ENCODE assay signal across 8 mouse cellular contexts in the genomic region with DNA sequence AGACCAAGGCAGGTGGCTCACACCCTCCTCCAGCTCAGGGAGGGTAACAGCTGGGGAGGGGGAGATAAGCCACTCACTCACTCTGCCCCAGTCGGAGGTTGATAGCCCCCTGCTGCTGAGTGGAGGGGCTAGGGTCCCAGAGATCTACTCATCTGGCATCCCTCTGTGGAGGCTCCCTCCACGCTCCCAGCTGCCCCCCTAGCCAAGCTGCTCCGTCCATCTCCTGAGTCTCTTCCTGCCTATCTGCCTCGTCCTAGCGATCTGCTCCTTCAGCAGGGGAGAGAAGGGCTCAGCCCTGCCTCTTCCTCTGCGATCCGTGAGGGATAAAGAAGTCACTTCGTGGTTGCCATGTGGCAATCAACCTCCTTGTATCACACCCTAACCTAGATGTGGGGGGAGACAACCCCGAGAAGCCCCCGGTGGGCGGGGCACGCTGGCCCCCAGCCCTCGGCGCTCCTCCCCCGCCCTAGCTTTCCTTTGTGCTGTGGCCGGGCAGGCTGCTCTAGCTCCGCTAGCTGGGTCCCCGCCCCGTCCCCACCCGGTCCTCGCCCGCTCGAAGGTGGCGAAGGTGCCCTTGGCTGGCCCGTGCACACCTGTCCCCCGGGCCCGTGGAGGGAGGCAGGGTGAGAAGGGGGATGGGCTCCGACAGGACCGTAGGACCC. TPM values are rescaled to one million over a fixed set of nuclear protein-coding genes. Genes with fewer than 3 reads are reported as not detected.
DNase-seq lines count a peak whose midpoint lies in the region; ATAC-seq and TF ChIP-seq lines count a peak whose summit lies in the region.

No protein-coding gene starts in this region.

- H3K4me1 ChIP-seq in CH12.LX (ENCODE audit: control insufficient read depth in 1 of 2, insufficient read depth in 2 of 2): peaks cover 5 to 10% of the 10 kb centered on the region in 2 experiments; a peak in 3 of 4 replicates
- peaks cover 35% of the 10 kb centered on the region for H3K4me1 ChIP-seq in embryonic facial prominence, embryonic 14.5 days (ENCODE audit: control insufficient read depth, insufficient read depth, low read length)
- peaks cover 23% of the 10 kb centered on the region for H3K4me1 ChIP-seq in hindbrain, postnatal 0 days (ENCODE audit: insufficient read depth, low read length)

- TF ChIP-seq RAD21 in CH12.LX (IDR thresholded peaks at IDR 0.05; ENCODE audit: low read depth, low read length): no peak

- H3K9ac ChIP-seq in CH12.LX (ENCODE audit: insufficient read depth, low read depth): peak overlapping the region; percentile 50; the same call in 1 of the 2 replicates
- H3K9ac ChIP-seq in embryonic facial prominence, embryonic 14.5 days (ENCODE audit: low read depth, low read length): peak overlapping the region; percentile 99
- peak overlapping the region; percentile 99 for H3K9ac ChIP-seq in hindbrain, postnatal 0 days (replicated peaks; ENCODE audit: low read length)

- ATAC-seq in frontal cortex, adult (ENCODE audit: low TSS enrichment): peak; percentile 26; the same call in 1 of the 2 replicates
- ATAC-seq in embryonic facial prominence, embryonic 14.5 days (ENCODE audit: low read depth): peak; percentile 30
- ATAC-seq in hindbrain, postnatal 0 days: peak; percentile 48
- no peak for ATAC-seq in erythroid progenitor cell, adult 5-6 weeks (replicated peaks; ENCODE audit: low FRiP score, poor library complexity, severe bottlenecking)

- dilution Hi-C loops in CH12.LX (cut with MboI; ENCODE audit: extremely low pct_ligation_motif_present, extremely low pct_unique_long_range_greater_than_20kb, low sequenced_read_pairs): no loop called here

- 0% methylated on average over 21 of the region's 29 CpGs for WGBS in embryonic facial prominence, embryonic 14.5 days
- under 1% methylated on average over 28 of the region's 29 CpGs for WGBS in hindbrain, postnatal 0 days

- H3K27ac ChIP-seq in CH12.LX (ENCODE audit: insufficient read depth, low read depth): no peak overlapping the region
- peak overlapping the region; percentile 90 for H3K27ac ChIP-seq in embryonic facial prominence, embryonic 14.5 days (replicated peaks; ENCODE audit: low read depth, low read length)
- peak overlapping the region; percentile 99 for H3K27ac ChIP-seq in hindbrain, postnatal 0 days

- in situ Hi-C loops in CH12.LX (cut with MboI; ENCODE audit: low pct_ligation_motif_present, low pct_unique_long_range_greater_than_20kb, low sequenced_read_pairs): no loop called here

- no peaks in the 10 kb centered on the region for H3K36me3 ChIP-seq in CH12.LX (replicated peaks in 1 of 2; ENCODE audit: control insufficient read depth in 1 of 2, insufficient read depth in 1 of 2, low read length in 1 of 2)
- H3K36me3 ChIP-seq in embryonic facial prominence, embryonic 14.5 days (ENCODE audit: control insufficient read depth, insufficient read depth, low read length): peaks cover 8% of the 10 kb centered on the region
- H3K36me3 ChIP-seq in hindbrain, postnatal 0 days (ENCODE audit: insufficient read depth, low read length): peaks cover 3% of the 10 kb centered on the region; the same call in 1 of the 2 replicates

- no peak for TF ChIP-seq POLR2A in CH12.LX (IDR thresholded peaks at IDR 0.05; ENCODE audit: low read depth, low read length)

- H3K9me3 ChIP-seq in CH12.LX (replicated peaks; ENCODE audit: low read length): no peaks in the 10 kb centered on the region
- no peaks in the 10 kb centered on the region for H3K9me3 ChIP-seq in embryonic facial prominence, embryonic 14.5 days (ENCODE audit: control insufficient read depth, low read length)
- no peaks in the 10 kb centered on the region for H3K9me3 ChIP-seq in hindbrain, postnatal 0 days (ENCODE audit: low read length)

- H3K4me3 ChIP-seq in CH12.LX (replicated peaks in 1 of 3; ENCODE audit: low read depth in 2 of 3, low read length in 2 of 3, poor library complexity in 1 of 3): peak overlapping the region in 1 of 3 experiments; percentile 62
- peak overlapping the region; percentile 92 for H3K4me3 ChIP-seq in embryonic facial prominence, embryonic 14.5 days (ENCODE audit: low read depth, low read length)
- H3K4me3 ChIP-seq in hindbrain, postnatal 0 days (ENCODE audit: low read length): peak overlapping the region; percentile 71

- H3K4me2 ChIP-seq in CH12.LX (ENCODE audit: insufficient read depth, low read depth, poor library complexity, severe bottlenecking): peak overlapping the region; percentile 87
- peak overlapping the region; percentile 60 for H3K4me2 ChIP-seq in embryonic facial prominence, embryonic 14.5 days (ENCODE audit: low read depth, low read length)
- H3K4me2 ChIP-seq in hindbrain, postnatal 0 days (ENCODE audit: low read depth, low read length): peak overlapping the region; percentile 89

- H3K79me2 ChIP-seq in CH12.LX (replicated peaks; ENCODE audit: control insufficient read depth, extremely low read depth, insufficient read depth, poor library complexity, severe bottlenecking): no peaks in the 10 kb centered on the region

- DNase-seq in frontal cortex, postnatal 25 days (ENCODE audit: low spot score in 2 of 2): no peak
- no peak for DNase-seq in CH12.LX (ENCODE audit: extremely low read depth)
- peak; percentile 57 for DNase-seq in embryonic facial prominence, embryonic 14.5 days (ENCODE audit: low spot score)
- DNase-seq in hindbrain, postnatal 0 days (ENCODE audit: low spot score): peak; percentile 75
- DNase-seq in lung, postnatal 4 days: peak; percentile 57 to 63
- DNase-seq in testis, postnatal 10 days (ENCODE audit: low spot score): peak; percentile 71

- H3K27me3 ChIP-seq in CH12.LX (replicated peaks): peaks cover 87% of the 10 kb centered on the region
- no peaks in the 10 kb centered on the region for H3K27me3 ChIP-seq in embryonic facial prominence, embryonic 14.5 days (replicated peaks; ENCODE audit: control insufficient read depth, insufficient read depth, low read length)
- no peaks in the 10 kb centered on the region for H3K27me3 ChIP-seq in hindbrain, postnatal 0 days (ENCODE audit: insufficient read depth, low read length)

- no peak for TF ChIP-seq CTCF in CH12.LX (conservative IDR thresholded peaks at IDR 0.05 in 1 of 2, IDR thresholded peaks at IDR 0.05 in 1 of 2; ENCODE audit: low read depth in 2 of 2, low read length in 2 of 2)
- TF ChIP-seq CTCF in hindbrain, postnatal 0 days (IDR thresholded peaks at IDR 0.05; ENCODE audit: low read depth): no peak

- no peak for TF ChIP-seq EP300 in CH12.LX (IDR thresholded peaks at IDR 0.05; ENCODE audit: low read length)

TF ChIP-seq in CH12.LX, 34 proteins besides CTCF, POLR2A, EP300 and RAD21:
- TF ChIP-seq NRF1 (IDR thresholded peaks at IDR 0.05; ENCODE audit: low read depth, low read length): no peak
TF ChIP-seq in CH12.LX: peak in this region for 0.

RNA-seq across cellular contexts. Expression of a gene that starts 0.9 kb away (rescaled TPM):
- 1.9 and 3.1 TPM in 2 replicates for total RNA-seq in CH12.LX (2012; rRNA removed)
- total RNA-seq in CH12.LX (2014; rRNA removed): 0.09 and 0.12 TPM in 2 replicates
- 0.59 and 0.72 TPM in 2 replicates for polyA plus RNA-seq in CH12.LX (2012; ENCODE audit: insufficient read length, low read depth)
- polyA plus RNA-seq in embryonic facial prominence, embryonic 14.5 days (2014; fragmentation: Nextera tagmentation; extraction: Ambion mirVana): 141 and 167 TPM in 2 replicates
- total RNA-seq in hindbrain, postnatal 0 days (2014; rRNA removed): 442 and 446 TPM in 2 replicates
- 369 and 371 TPM in 2 replicates for polyA plus RNA-seq in hindbrain, postnatal 0 days (2015; fragmentation: Nextera tagmentation; extraction: Ambion mirVana)
- not detected in 2 replicates for total RNA-seq in erythroid progenitor cell, adult 5-6 weeks (2015; ENCODE audit: low replicate concordance)
- total RNA-seq in erythroid progenitor cell, adult 5-6 weeks (2017; ENCODE audit: low replicate concordance): 0.45 TPM in 1 of 2 replicates, not detected in the other

RNA-seq across cellular contexts. Expression of a gene that starts 23.0 kb away (rescaled TPM):
- total RNA-seq in CH12.LX (2012; rRNA removed) (0.89 and 1.1 TPM in 2 replicates), CH12.LX (2014; rRNA removed) (0.60 and 0.69 TPM in 2 replicates)
- polyA plus RNA-seq in CH12.LX (2012; ENCODE audit: insufficient read length, low read depth): 0.83 and 1.2 TPM in 2 replicates
- 1.9 and 2.7 TPM in 2 replicates for polyA plus RNA-seq in embryonic facial prominence, embryonic 14.5 days (2014; fragmentation: Nextera tagmentation; extraction: Ambion mirVana)
- 106 and 119 TPM in 2 replicates for total RNA-seq in hindbrain, postnatal 0 days (2014; rRNA removed)
- 4.6 and 4.9 TPM in 2 replicates for polyA plus RNA-seq in hindbrain, postnatal 0 days (2015; fragmentation: Nextera tagmentation; extraction: Ambion mirVana)
- total RNA-seq in erythroid progenitor cell, adult 5-6 weeks (2015; ENCODE audit: low replicate concordance): not detected in 2 replicates
- total RNA-seq in erythroid progenitor cell, adult 5-6 weeks (2017; ENCODE audit: low replicate concordance): not detected in 2 replicates

RNA-seq across cellular contexts. Expression of a gene that starts 26.4 kb away (rescaled TPM):
- total RNA-seq in CH12.LX (2012; rRNA removed) (8.5 and 8.7 TPM in 2 replicates), CH12.LX (2014; rRNA removed) (6.6 and 11.2 TPM in 2 replicates)
- 26.2 and 32.5 TPM in 2 replicates for polyA plus RNA-seq in CH12.LX (2012; ENCODE audit: insufficient read length, low read depth)
- 194 and 204 TPM in 2 replicates for polyA plus RNA-seq in embryonic facial prominence, embryonic 14.5 days (2014; fragmentation: Nextera tagmentation; extraction: Ambion mirVana)
- total RNA-seq in hindbrain, postnatal 0 days (2014; rRNA removed): 43.4 and 49.9 TPM in 2 replicates
- polyA plus RNA-seq in hindbrain, postnatal 0 days (2015; fragmentation: Nextera tagmentation; extraction: Ambion mirVana): 133 TPM in 2 replicates
- total RNA-seq in erythroid progenitor cell, adult 5-6 weeks (2015; ENCODE audit: low replicate concordance): 0.84 and 1.4 TPM in 2 replicates
- total RNA-seq in erythroid progenitor cell, adult 5-6 weeks (2017; ENCODE audit: low replicate concordance): 0.15 and 3.5 TPM in 2 replicates

RNA-seq across cellular contexts. Expression of a gene that starts 42.0 kb away (rescaled TPM):
- total RNA-seq in CH12.LX (2012; rRNA removed) (38.4 and 38.8 TPM in 2 replicates), CH12.LX (2014; rRNA removed) (9.0 and 9.1 TPM in 2 replicates)
- polyA plus RNA-seq in CH12.LX (2012; ENCODE audit: insufficient read length, low read depth): 28.1 and 30.3 TPM in 2 replicates
- 2.5 and 3.8 TPM in 2 replicates for polyA plus RNA-seq in embryonic facial prominence, embryonic 14.5 days (2014; fragmentation: Nextera tagmentation; extraction: Ambion mirVana)
- 4.7 and 5.2 TPM in 2 replicates for total RNA-seq in hindbrain, postnatal 0 days (2014; rRNA removed)
- 1.1 and 1.6 TPM in 2 replicates for polyA plus RNA-seq in hindbrain, postnatal 0 days (2015; fragmentation: Nextera tagmentation; extraction: Ambion mirVana)
- 23.8 and 31.4 TPM in 2 replicates for total RNA-seq in erythroid progenitor cell, adult 5-6 weeks (2015; ENCODE audit: low replicate concordance)
- total RNA-seq in erythroid progenitor cell, adult 5-6 weeks (2017; ENCODE audit: low replicate concordance): 5.5 and 7.1 TPM in 2 replicates

RNA-seq across cellular contexts. Expression of a gene that starts 42.2 kb away (rescaled TPM):
- total RNA-seq in CH12.LX (2012; rRNA removed) (60.1 and 69.9 TPM in 2 replicates), CH12.LX (2014; rRNA removed) (59.0 and 65.0 TPM in 2 replicates)
- 71.0 and 72.8 TPM in 2 replicates for polyA plus RNA-seq in CH12.LX (2012; ENCODE audit: insufficient read length, low read depth)
- 44.0 and 46.6 TPM in 2 replicates for polyA plus RNA-seq in embryonic facial prominence, embryonic 14.5 days (2014; fragmentation: Nextera tagmentation; extraction: Ambion mirVana)
- 72.2 and 72.6 TPM in 2 replicates for total RNA-seq in hindbrain, postnatal 0 days (2014; rRNA removed)
- polyA plus RNA-seq in hindbrain, postnatal 0 days (2015; fragmentation: Nextera tagmentation; extraction: Ambion mirVana): 34.7 and 35.5 TPM in 2 replicates
- total RNA-seq in erythroid progenitor cell, adult 5-6 weeks (2015; ENCODE audit: low replicate concordance): 48.2 and 55.5 TPM in 2 replicates
- 62.2 and 75.7 TPM in 2 replicates for total RNA-seq in erythroid progenitor cell, adult 5-6 weeks (2017; ENCODE audit: low replicate concordance)

Comparison
In these comparisons a context has a peak if more than half of its experiments do, and no peak if none do; other contexts are left out.
1. DNase-seq: peak in embryonic facial prominence, embryonic 14.5 days (single experiment), hindbrain, postnatal 0 days (single experiment), lung, postnatal 4 days (2 of 2) and testis, postnatal 10 days (single experiment); none in frontal cortex, postnatal 25 days (0 of 2) and CH12.LX (single experiment).
2. RNA of a gene that starts 0.9 kb away (total RNA-seq): 442 to 446 TPM in hindbrain, postnatal 0 days; 0.09 to 3.1 TPM in CH12.LX and 0.45 TPM in erythroid progenitor cell, adult 5-6 weeks; every median in the first group is over 100 times any median in the second.
3. RNA of a gene that starts 23.0 kb away (total RNA-seq): 106 to 119 TPM in hindbrain, postnatal 0 days; 0.60 to 1.1 TPM in CH12.LX and not detected in erythroid progenitor cell, adult 5-6 weeks; every median in the first group is over 10 times any median in the second.
4. Peak in every context shown above with its lines, with median percentiles within 50 percentile points of each other: H3K4me2 ChIP-seq and H3K9ac ChIP-seq.